In the genomic region with DNA sequence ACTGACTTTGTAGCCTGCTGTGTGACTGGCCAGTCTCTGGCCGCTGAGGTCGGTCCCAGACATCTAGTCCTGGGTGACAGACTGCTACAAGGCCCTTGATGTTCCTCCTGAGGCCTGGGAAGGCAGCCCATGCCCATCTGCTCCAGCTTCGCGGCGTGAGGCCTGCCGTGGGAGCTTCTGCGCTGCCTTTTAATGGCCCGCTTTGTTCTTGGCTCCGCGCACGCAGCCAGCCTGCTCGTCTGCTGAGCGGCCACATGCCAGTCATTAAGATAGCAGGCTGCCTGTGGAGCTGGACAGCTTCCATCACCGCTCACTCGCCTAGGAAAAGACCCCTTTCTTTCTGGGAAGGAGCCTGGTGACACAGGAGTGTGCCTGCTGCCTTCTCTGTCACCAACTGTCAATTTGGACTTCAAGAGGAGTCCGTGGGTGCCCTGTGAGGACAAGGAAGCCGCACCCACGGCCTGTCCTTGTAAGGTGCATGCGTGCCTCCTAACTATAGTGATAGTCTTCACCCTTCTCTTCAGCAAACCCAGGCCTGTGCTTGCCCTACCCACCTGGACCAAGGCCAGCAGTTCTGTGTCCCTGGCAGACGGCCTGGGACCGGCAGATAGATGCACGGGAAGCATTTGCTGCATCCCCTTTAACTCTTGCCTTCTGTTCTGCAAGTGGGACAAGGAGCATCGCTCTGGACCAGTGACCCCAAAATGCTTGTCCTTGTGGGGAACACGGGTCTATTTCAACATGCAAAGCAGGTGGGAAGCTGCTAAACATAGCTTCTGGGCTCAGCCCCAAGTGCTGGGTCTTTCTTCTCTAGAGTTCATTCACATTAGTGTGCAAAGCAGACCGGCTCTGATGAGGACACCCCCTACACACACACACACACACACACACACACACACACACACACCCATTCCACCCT, we compare ENCODE assay signal across 8 mouse cellular contexts.
DNase-seq lines count a peak whose midpoint lies in the region; ATAC-seq and TF ChIP-seq lines count a peak whose summit lies in the region.

No protein-coding gene starts in this region.

- H3K4me1 ChIP-seq in spleen, adult 2 months (ENCODE audit: control insufficient read depth, insufficient read depth, insufficient read length), result peaks cover 18% of the 10 kb centered on the region
- peaks cover 15% of the 10 kb centered on the region for H3K4me1 ChIP-seq in forebrain, postnatal 0 days (ENCODE audit: insufficient read depth)
- H3K4me1 ChIP-seq in lung, embryonic 16.5 days (replicated peaks; ENCODE audit: control insufficient read depth, insufficient read depth, low read length), result peaks cover 16% of the 10 kb centered on the region

- intact Hi-C loops in heart, postnatal 25 days (cut with DNase I), result loop anchor here (2.0 kb wide), 1 partner anchor 20 kb away; no protein-coding TSS in a partner anchor

- no peak for DNase-seq in spleen, adult 2 months (ENCODE audit: low read depth in 1 of 2, low spot score in 2 of 2)
- DNase-seq in spleen, adult 18-20 months, result no peak
- DNase-seq in forebrain, postnatal 0 days, result peak; percentile 95
- DNase-seq in heart, postnatal 25 days (ENCODE audit: low spot score), result peak; percentile 38
- DNase-seq in layer of hippocampus, adult 8-10 months (ENCODE audit: low spot score in 2 of 2), result peak; percentile 76 to 87
- DNase-seq in retina, embryonic 14.5 days (ENCODE audit: low spot score), result peak; percentile 79

- H3K27ac ChIP-seq in spleen, adult 2 months (ENCODE audit: insufficient read depth, low read length), result 0 out of 2 replicates have a peak overlapping the region, but pooled peaks have one; percentile 38
- peak overlapping the region; percentile 93 for H3K27ac ChIP-seq in forebrain, postnatal 0 days (ENCODE audit: low read depth, low read length)
- peak overlapping the region; percentile 83 for H3K27ac ChIP-seq in lung, embryonic 16.5 days (ENCODE audit: low read length)

- H3K9ac ChIP-seq in forebrain, postnatal 0 days, result no peak overlapping the region
- H3K9ac ChIP-seq in lung, embryonic 16.5 days (ENCODE audit: low read length), result peak overlapping the region; percentile 52

- no peaks in the 10 kb centered on the region for H3K27me3 ChIP-seq in spleen, adult 2 months (ENCODE audit: control insufficient read depth, insufficient read depth, low read length)
- H3K27me3 ChIP-seq in forebrain, postnatal 0 days (ENCODE audit: insufficient read depth, low read length), result no peaks in the 10 kb centered on the region
- no peaks in the 10 kb centered on the region for H3K27me3 ChIP-seq in lung, embryonic 16.5 days (ENCODE audit: control insufficient read depth, insufficient read depth, low read depth, low read length)

- peak; percentile 94 for ATAC-seq in forebrain, postnatal 0 days
- peak; percentile 82 for ATAC-seq in lung, embryonic 16.5 days (ENCODE audit: low read depth)
- ATAC-seq in CD4-positive, CD25-positive, alpha-beta regulatory T cell, adult 4 months, result no peak

- WGBS in spleen, adult 2 months, result 70% methylated on average over 25 of the region's 25 CpGs
- WGBS in forebrain, postnatal 0 days, result 9% methylated on average over 25 of the region's 25 CpGs
- WGBS in lung, embryonic 16.5 days, result 27% methylated on average over 25 of the region's 25 CpGs

- TF ChIP-seq CTCF in spleen, adult 2 months (IDR thresholded peaks at IDR 0.05; ENCODE audit: extremely low read depth, insufficient read depth, insufficient read length, insufficient replicate concordance), result no peak
- TF ChIP-seq CTCF in forebrain, postnatal 0 days (IDR thresholded peaks at IDR 0.05; ENCODE audit: low read depth), result no peak

- H3K36me3 ChIP-seq in spleen, adult 2 months (ENCODE audit: control insufficient read depth, insufficient read depth, low read length), result no peaks in the 10 kb centered on the region
- no peaks in the 10 kb centered on the region for H3K36me3 ChIP-seq in forebrain, postnatal 0 days (ENCODE audit: insufficient read depth)
- no peaks in the 10 kb centered on the region for H3K36me3 ChIP-seq in lung, embryonic 16.5 days (ENCODE audit: control insufficient read depth, insufficient read depth, low read length)

- TF ChIP-seq POLR2A in spleen, adult 2 months (IDR thresholded peaks at IDR 0.05; ENCODE audit: low read depth, low read length), result no peak

- 0 out of 2 replicates have a peak overlapping the region, but pooled peaks have one; percentile 6 for H3K4me2 ChIP-seq in forebrain, postnatal 0 days (ENCODE audit: low read depth)
- peak overlapping the region; percentile 15; the same call in 1 of the 2 replicates for H3K4me2 ChIP-seq in lung, embryonic 16.5 days (ENCODE audit: low read depth, low read length)

- no peaks in the 10 kb centered on the region for H3K9me3 ChIP-seq in forebrain, postnatal 0 days (ENCODE audit: low read length)
- peaks cover 4% of the 10 kb centered on the region; the same call in 1 of the 2 replicates for H3K9me3 ChIP-seq in lung, embryonic 16.5 days (ENCODE audit: control insufficient read depth, low read length)

- no peak overlapping the region for H3K4me3 ChIP-seq in spleen, adult 2 months (ENCODE audit: extremely low read depth, insufficient read depth, insufficient read length)
- no peak overlapping the region for H3K4me3 ChIP-seq in forebrain, postnatal 0 days (ENCODE audit: low read depth, low read length)
- no peak overlapping the region for H3K4me3 ChIP-seq in lung, embryonic 16.5 days (ENCODE audit: low read length)

Comparison
In these comparisons a context has a peak if more than half of its experiments do, and no peak if none do; other contexts are left out.
1. DNase-seq: peak in forebrain, postnatal 0 days (single experiment), heart, postnatal 25 days (single experiment), layer of hippocampus, adult 8-10 months (2 of 2) and retina, embryonic 14.5 days (single experiment); none in spleen, adult 2 months (0 of 2) and spleen, adult 18-20 months (0 of 2).
2. H3K27ac ChIP-seq: peak in every context shown above with its lines; median percentile 93 in forebrain, postnatal 0 days; 83 in lung, embryonic 16.5 days; 38 in spleen, adult 2 months.